Mouse (Mus musculus) CH12.LX (cell line): ENCODE measurements around the gene Zfp628. TPM values are rescaled to one million over a fixed set of nuclear protein-coding genes. Genes with fewer than 3 reads are reported as not detected.

Experiments used
- DNase-seq: peaks from one replicate; pipeline ENCODE4 v3.0.0-alpha.2; 2013; ENCODE audit errors: extremely low read depth
- H3K27ac ChIP-seq: 2 replicates; pipeline ENCODE4 v1.5.1; 2012; ENCODE audit warnings: low read depth, mild to moderate bottlenecking, control low read depth, moderate library complexity; ENCODE audit not compliant: insufficient read depth
- H3K27me3 ChIP-seq: replicated peaks from 2 replicates; pipeline ENCODE3; 2012; ENCODE audit warnings: inconsistent platforms
- H3K36me3 ChIP-seq, 2 experiments: replicated peaks in 1 of 2; 2 replicates each; pipeline versions ENCODE3 to v1.6.1; 2012; ENCODE audit warnings: inconsistent platforms in 1 of 2, low read length in 1 of 2, mild to moderate bottlenecking in 1 of 2, mixed read lengths in 1 of 2, moderate library complexity in 1 of 2; ENCODE audit not compliant: control insufficient read depth in 1 of 2, insufficient read depth in 1 of 2
- H3K4me1 ChIP-seq, 2 experiments: 2 replicates each; pipeline ENCODE4 v1.6.1; 2012; ENCODE audit warnings: inconsistent platforms in 1 of 2, moderate library complexity in 1 of 2; ENCODE audit not compliant: insufficient read depth in 2 of 2, control insufficient read depth in 1 of 2
- H3K4me2 ChIP-seq: 2 replicates; pipeline ENCODE4 v1.6.1; 2012; ENCODE audit warnings: low read depth, mild to moderate bottlenecking, control low read depth; ENCODE audit not compliant: poor library complexity, insufficient read depth, severe bottlenecking
- H3K4me3 ChIP-seq, 3 experiments: fragments of 150-350 bp in 1 of 3; sonication (generic) in 1 of 3; replicated peaks in 1 of 3; 2 replicates each; pipeline versions ENCODE3 to v1.5.1; 2011 to 2012; ENCODE audit warnings: low read depth in 2 of 3, low read length in 2 of 3, mild to moderate bottlenecking in 2 of 3, moderate library complexity in 2 of 3, control low read depth in 1 of 3, improper control_type of control experiment in 1 of 3, inconsistent platforms in 1 of 3, mixed read lengths in 1 of 3; ENCODE audit not compliant: poor library complexity in 1 of 3
- H3K79me2 ChIP-seq: replicated peaks from 2 replicates; pipeline ENCODE4 v1.6.1; 2012; ENCODE audit warnings: mild to moderate bottlenecking, moderate library complexity; ENCODE audit not compliant: control insufficient read depth, poor library complexity, insufficient read depth, severe bottlenecking; ENCODE audit errors: extremely low read depth
- H3K9ac ChIP-seq: 2 replicates; pipeline ENCODE4 v1.6.1; 2012; ENCODE audit warnings: low read depth, mild to moderate bottlenecking, control low read depth, moderate library complexity; ENCODE audit not compliant: insufficient read depth
- H3K9me3 ChIP-seq: replicated peaks from 2 replicates; pipeline ENCODE3; 2012; ENCODE audit warnings: low read length, inconsistent platforms, mixed read lengths
- CHD1 ChIP-seq: IDR thresholded peaks from 2 replicates; pipeline ENCODE4 v1.6.1; 2012; ENCODE audit warnings: low read depth, low read length, improper control_type of control experiment, inconsistent platforms
- CTCF ChIP-seq, 2 experiments: IDR thresholded peaks in 1 of 2; conservative IDR thresholded peaks in 1 of 2; 2 replicates each; pipeline ENCODE4 v1.5.1; 2011 to 2012; ENCODE audit warnings: low read depth in 2 of 2, low read length in 2 of 2, improper control_type of control experiment in 1 of 2, inconsistent platforms in 1 of 2, mild to moderate bottlenecking in 1 of 2, moderate library complexity in 1 of 2
- JUND ChIP-seq: conservative IDR thresholded peaks from 2 replicates; pipeline ENCODE4 v1.6.1; 2011; ENCODE audit warnings: low read depth, low read length, improper control_type of control experiment
- MAFK ChIP-seq: IDR thresholded peaks from 2 replicates; pipeline ENCODE4 v1.6.1; 2011; ENCODE audit warnings: low read length, improper control_type of control experiment; ENCODE audit not compliant: insufficient replicate concordance
- NRF1 ChIP-seq: IDR thresholded peaks from 2 replicates; pipeline ENCODE4 v1.6.1; 2014; ENCODE audit warnings: low read depth, mild to moderate bottlenecking, inconsistent platforms, low read length, improper control_type of control experiment, moderate library complexity
- RAD21 ChIP-seq: IDR thresholded peaks from 2 replicates; pipeline ENCODE4 v1.6.1; 2011; ENCODE audit warnings: low read depth, mild to moderate bottlenecking, low read length, improper control_type of control experiment, moderate library complexity
- SIN3A ChIP-seq: IDR thresholded peaks from 2 replicates; pipeline ENCODE4 v1.6.1; 2012; ENCODE audit warnings: low read length, improper control_type of control experiment, inconsistent platforms
- SMC3 ChIP-seq: IDR thresholded peaks from 2 replicates; pipeline ENCODE4 v1.6.1; 2011; ENCODE audit warnings: low read depth, low read length, improper control_type of control experiment
- TBP ChIP-seq: conservative IDR thresholded peaks from 2 replicates; pipeline ENCODE4 v1.6.1; 2011; ENCODE audit warnings: low read depth, low read length, improper control_type of control experiment
- UBTF ChIP-seq: IDR thresholded peaks from 2 replicates; pipeline ENCODE4 v1.6.1; 2012; ENCODE audit warnings: low read depth, mild to moderate bottlenecking, inconsistent platforms, low read length, improper control_type of control experiment, moderate library complexity
- ZC3H11A ChIP-seq: IDR thresholded peaks from 2 replicates; pipeline ENCODE4 v1.6.1; 2012; ENCODE audit warnings: low read depth, mild to moderate bottlenecking, inconsistent platforms, low read length, improper control_type of control experiment
- ZKSCAN1 ChIP-seq: IDR thresholded peaks from 2 replicates; pipeline ENCODE4 v1.6.1; 2012; ENCODE audit warnings: low read depth, inconsistent platforms, low read length, improper control_type of control experiment, borderline replicate concordance
- ZMIZ1 ChIP-seq: IDR thresholded peaks from 2 replicates; pipeline ENCODE4 v1.6.1; 2012; ENCODE audit warnings: low read depth, mild to moderate bottlenecking, inconsistent platforms, low read length, improper control_type of control experiment
- ZNF384 ChIP-seq: IDR thresholded peaks from 2 replicates; pipeline ENCODE4 v1.6.1; 2012; ENCODE audit warnings: low read depth, low read length, improper control_type of control experiment, inconsistent platforms
- dilution Hi-C: fragments of 300-500 bp; cut with MboI; formaldehyde crosslinking; loops from 2 replicates; pipeline ENCODE4 v1.14.3; 2020; ENCODE audit warnings: low sequenced_read_pairs; ENCODE audit not compliant: extremely low pct_unique_long_range_greater_than_20kb, extremely low pct_ligation_motif_present
- in situ Hi-C: fragments of 300-500 bp; cut with MboI; formaldehyde crosslinking; loops from 3 replicates; pipeline ENCODE4 v1.14.3; 2019; ENCODE audit warnings: low sequenced_read_pairs, low pct_ligation_motif_present, low pct_unique_long_range_greater_than_20kb, mixed read lengths
- polyA plus RNA-seq: library from polyadenylated mRNA; unstranded; fragments of >175 nt; gene quantifications from 2 replicates; pipeline ENCODE4 v1.2.1, GENCODE M21; 2012; ENCODE audit warnings: low read depth; ENCODE audit not compliant: insufficient read length
- total RNA-seq, 2 experiments: library from RNA; depleted of rRNA; stranded (reverse); fragments of 300-350 nt in 1 of 2; fragments of >200 nt in 1 of 2; gene quantifications; 2 replicates each; pipeline ENCODE4 v1.2.3; 2012 to 2014

The Zfp628 gene
- total and polyA plus RNA-seq, 3 experiments: 0.87 to 9.4 (median 2.2) TPM

DNA sequence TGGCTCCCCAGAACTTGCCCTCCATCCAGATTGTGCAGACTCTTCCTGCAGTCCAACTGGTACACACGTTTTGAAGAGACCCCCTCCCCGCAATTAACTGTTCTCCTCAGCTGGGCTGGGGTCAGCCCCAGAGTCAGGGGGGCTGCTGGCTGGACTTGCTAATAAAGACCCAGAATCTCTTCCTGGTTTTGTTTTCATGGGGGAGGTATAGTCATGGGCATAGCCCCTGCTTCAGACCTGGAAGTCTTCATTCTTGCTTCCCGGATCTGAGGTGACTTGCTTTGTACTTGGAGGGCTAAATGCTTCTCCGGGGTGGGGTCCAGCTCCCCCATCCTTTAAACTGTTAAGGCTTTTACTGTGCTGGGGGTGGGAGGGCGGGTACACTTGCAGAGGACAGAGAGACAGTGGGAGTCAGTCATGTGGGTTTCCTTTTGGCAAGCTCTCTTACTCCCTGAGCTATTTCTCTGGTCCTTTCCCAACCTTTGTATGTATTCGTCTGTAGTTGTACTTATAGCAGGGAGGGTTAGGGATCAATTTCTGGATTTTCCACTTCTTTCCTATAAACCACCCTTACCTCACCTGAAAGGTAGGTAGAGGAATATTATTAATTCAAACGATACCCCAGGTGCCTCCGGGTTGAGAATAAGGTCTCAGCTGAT lies 6.9 kb downstream of the Zfp628 start, which contains the start of gene Nat14:
TSS of gene Nat14 (plus strand) at position 205 of the 659 bp plus-strand sequence.
- Histone ChIP-seq H3K9ac (no peak within 1 kb of the TSS), H3K27ac (no peak within 1 kb of the TSS), H3K36me3 (peaks cover 34 to 47% of the 10 kb centered on the region in 2 experiments), H3K79me2 (no peaks in the 10 kb centered on the region), H3K4me3 (no peak within 1 kb of the TSS), H3K27me3 (no peaks in the 10 kb centered on the region), H3K4me1 (peaks cover 5 to 26% of the 10 kb centered on the region in 2 experiments), H3K9me3 (no peaks in the 10 kb centered on the region), H3K4me2 (no peak within 1 kb of the TSS)
- no peak for DNase-seq
- TF ChIP-seq ZC3H11A (no peak), JUND (no peak), CHD1 (no peak), ZKSCAN1 (no peak), UBTF (no peak), MAFK (no peak), NRF1 (no peak), SIN3A (no peak), TBP (no peak), ZNF384 (no peak), RAD21 (no peak), ZMIZ1 (no peak), CTCF (conservative IDR thresholded peaks at IDR 0.05 in 1 of 2, IDR thresholded peaks at IDR 0.05 in 1 of 2; ENCODE audit: low read depth in 2 of 2, low read length in 2 of 2) (no peak)
- dilution Hi-C loops: no loop called here
- in situ Hi-C loops: no loop called here

DNA sequence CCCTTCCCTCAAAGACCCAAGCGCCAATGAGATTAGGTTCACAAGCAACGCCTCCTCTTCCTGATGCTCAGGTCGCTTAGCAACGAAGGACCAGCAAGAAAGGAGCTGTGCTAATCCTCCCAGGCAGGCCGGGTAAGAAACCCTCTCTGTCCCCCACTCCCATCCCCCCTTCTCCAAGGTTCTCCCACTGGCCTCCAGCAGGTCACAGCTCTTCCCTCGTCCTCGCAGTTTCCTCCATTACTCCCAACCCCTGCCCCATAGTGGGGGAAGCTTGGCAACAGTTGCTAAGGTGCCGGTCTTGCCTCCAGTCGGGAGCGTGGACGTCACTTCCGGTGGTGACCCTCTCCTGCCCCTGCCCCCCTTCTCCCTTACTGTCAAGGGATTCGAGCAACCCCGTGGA lies 7.5 kb downstream of the Zfp628 start:
- in situ Hi-C loops: no loop called here

More for the DNA sequence above, 7.5 kb downstream of the Zfp628 start:
- DNase-seq: no peak
- Histone ChIP-seq H3K79me2 (no peaks in the 10 kb centered on the region), H3K4me3 (no peak overlapping the region), H3K27me3 (no peaks in the 10 kb centered on the region), H3K36me3 (peaks cover 31 to 43% of the 10 kb centered on the region in 2 experiments), H3K9me3 (no peaks in the 10 kb centered on the region), H3K4me1 (peaks cover 5 to 23% of the 10 kb centered on the region in 2 experiments), H3K9ac (no peak overlapping the region), H3K4me2 (no peak overlapping the region), H3K27ac (no peak overlapping the region)
- dilution Hi-C loops: no loop called here
- TF ChIP-seq SMC3: no peak
- no peak for TF ChIP-seq CTCF (conservative IDR thresholded peaks at IDR 0.05 in 1 of 2, IDR thresholded peaks at IDR 0.05 in 1 of 2; ENCODE audit: low read depth in 2 of 2, low read length in 2 of 2)
